Comparison of ENCODE assay signal across 24 mouse cellular contexts in genomic region chr17:21501365-21501764, GRCm38 (mm10). TPM values are rescaled to one million over a fixed set of nuclear protein-coding genes. Genes with fewer than 3 reads are reported as not detected.
DNase-seq lines count a peak whose midpoint lies in the region; ATAC-seq and TF ChIP-seq lines count a peak whose summit lies in the region.
"Had no signal": no experiment of that assay in that cellular context is flagged by ENCODE, and none has a peak within 500 bp of the region (broad histone marks: within the 10 kb centered on the region; RNA-seq: fewer than 3 reads in every experiment).

No protein-coding gene starts in this region.

- H3K4me2 ChIP-seq in myocyte (ENCODE audit: low read depth): no peak overlapping the region
- H3K4me2 ChIP-seq in hindbrain, embryonic 16.5 days (ENCODE audit: low read length): no peak overlapping the region

- no peak overlapping the region for H3K27ac ChIP-seq in hindbrain, embryonic 16.5 days (ENCODE audit: low read depth, low read length)

- H3K4me3 ChIP-seq in myocyte: no peak overlapping the region
- no peak overlapping the region for H3K4me3 ChIP-seq in hindbrain, embryonic 16.5 days (ENCODE audit: low read length)

- WGBS in hindbrain, embryonic 16.5 days: 93% methylated on average over 1 of the region's 1 CpGs

- H3K4me1 ChIP-seq in hindbrain, embryonic 16.5 days (ENCODE audit: control insufficient read depth, insufficient read depth, low read depth, low read length): no peaks in the 10 kb centered on the region

- no peaks in the 10 kb centered on the region for H3K27me3 ChIP-seq in myocyte (ENCODE audit: control insufficient read depth, insufficient read depth, insufficient read length)
- H3K27me3 ChIP-seq in hindbrain, embryonic 16.5 days (replicated peaks; ENCODE audit: control insufficient read depth, insufficient read depth, low read length): no peaks in the 10 kb centered on the region
- H3K27me3 ChIP-seq: CH12.LX, Patski had no signal

- H3K9me3 ChIP-seq in hindbrain, embryonic 16.5 days (ENCODE audit: control insufficient read depth, low read length): no peaks in the 10 kb centered on the region

- H3K9ac ChIP-seq in hindbrain, embryonic 16.5 days (ENCODE audit: low read depth, low read length): no peak overlapping the region

- no peak for ATAC-seq in cerebellum, adult (ENCODE audit: insufficient number of reproducible peaks, low FRiP score, low TSS enrichment)
- no peak for ATAC-seq in hindbrain, embryonic 16.5 days
- no peak for ATAC-seq in megakaryocyte, adult 5-6 weeks (ENCODE audit: poor library complexity, severe bottlenecking)
- ATAC-seq: CD4-positive, CD25-positive, alpha-beta regulatory T cell, adult 4 months; Patski had no signal

- H3K79me2 ChIP-seq in myocyte (ENCODE audit: control insufficient read depth, insufficient read depth): peaks cover 11% of the 10 kb centered on the region

- no peak overlapping the region for H3ac ChIP-seq in myocyte (ENCODE audit: control insufficient read depth, insufficient read length)

- TF ChIP-seq POLR2A in myocyte (IDR thresholded peaks at IDR 0.05; ENCODE audit: insufficient read length, low read depth): no peak

- H3K36me3 ChIP-seq in myocyte (ENCODE audit: control insufficient read depth, insufficient read depth): peaks cover 19% of the 10 kb centered on the region
- peaks cover 2% of the 10 kb centered on the region; the same call in 1 of the 2 replicates for H3K36me3 ChIP-seq in hindbrain, embryonic 16.5 days (ENCODE audit: control insufficient read depth, insufficient read depth, low read length)

- DNase-seq in 416B (ENCODE audit: low read depth) (peak; percentile 36), NIH3T3 (ENCODE audit: low read depth) (peak; percentile 36), adipocyte (ENCODE audit: low spot score) (peak; percentile 54)
- no peak for DNase-seq in cerebellum, adult 8-10 months
- DNase-seq: adrenal gland, adult 2 months; adrenal gland, adult 8-10 months; adrenal gland, postnatal 10 days; adrenal gland, postnatal 14 days; adrenal gland, postnatal 25 days; adrenal gland, postnatal 36 days; B cell, adult 2 months; cerebellum, adult 11 months; cerebellum, adult 11-12 months; cerebellum, adult 18-20 months; cerebellum, adult 2 months; cerebellum, adult 9-10 months; cerebellum, adult 9-11 months had no signal

TF ChIP-seq in myocyte, 11 proteins besides CTCF, POLR2A, EP300 and RAD21:
- TF ChIP-seq TCF12 (IDR thresholded peaks at IDR 0.05; ENCODE audit: insufficient read depth, poor library complexity, severe bottlenecking) (peak; percentile 38), CEBPB (IDR thresholded peaks at IDR 0.05; ENCODE audit: insufficient read depth, poor library complexity, severe bottlenecking) (no peak), SRF (IDR thresholded peaks at IDR 0.05; ENCODE audit: control insufficient read depth, insufficient read length, low read depth) (no peak), MYOD1 (IDR thresholded peaks at IDR 0.05; ENCODE audit: control insufficient read depth in 1 of 3, insufficient read length in 2 of 3, low read depth in 2 of 3) (peak; percentile 40 to 75 (median 67)), MYOG (IDR thresholded peaks at IDR 0.05; ENCODE audit: control insufficient read depth in 1 of 3, insufficient read depth in 1 of 3, insufficient read length in 2 of 3, low read depth in 2 of 3) (peak in 1 of 3 experiments; percentile 55), POLR2AphosphoS2 (IDR thresholded peaks at IDR 0.05; ENCODE audit: insufficient read length, low read depth) (no peak), TCF3 (IDR thresholded peaks at IDR 0.05; ENCODE audit: insufficient read length, low read depth) (no peak)

RNA-seq across cellular contexts. Expression of gene Zfp53, which starts 12.6 kb away (rescaled TPM):
- 1.5 TPM for polyA plus RNA-seq in myocyte (2012; fragmentation: generic; extraction: Trizol)
- polyA plus RNA-seq in hindbrain, embryonic 16.5 days (2015; fragmentation: Nextera tagmentation; extraction: Ambion mirVana): 8.7 and 10.7 TPM in 2 replicates
- 23.9 and 25.5 TPM in 2 replicates for total RNA-seq in megakaryocyte, adult 5-6 weeks (2015)
- 13.7 and 16.0 TPM in 2 replicates for total RNA-seq in megakaryocyte, adult 5-6 weeks (2017)

RNA-seq across cellular contexts. Expression of gene Zfp52, which starts 34.0 kb away (rescaled TPM):
- 1.9 TPM for polyA plus RNA-seq in myocyte (2012; fragmentation: generic; extraction: Trizol)
- polyA plus RNA-seq in hindbrain, embryonic 16.5 days (2015; fragmentation: Nextera tagmentation; extraction: Ambion mirVana): 3.0 and 3.5 TPM in 2 replicates
- total RNA-seq in megakaryocyte, adult 5-6 weeks (2015): 20.2 and 25.4 TPM in 2 replicates
- 31.0 and 36.1 TPM in 2 replicates for total RNA-seq in megakaryocyte, adult 5-6 weeks (2017)

RNA-seq across cellular contexts. Expression of gene Zfp51, which starts 51.2 kb away (rescaled TPM):
- 1.5 TPM for polyA plus RNA-seq in myocyte (2012; fragmentation: generic; extraction: Trizol)
- polyA plus RNA-seq in hindbrain, embryonic 16.5 days (2015; fragmentation: Nextera tagmentation; extraction: Ambion mirVana): 11.5 and 11.8 TPM in 2 replicates
- 16.3 and 19.6 TPM in 2 replicates for total RNA-seq in megakaryocyte, adult 5-6 weeks (2015)
- 12.4 and 12.5 TPM in 2 replicates for total RNA-seq in megakaryocyte, adult 5-6 weeks (2017)
